Mouse (Mus musculus) heart, adult 2 months (tissue): ENCODE measurements around the gene Arhgef26. TPM values are rescaled to one million over a fixed set of nuclear protein-coding genes. Genes with fewer than 3 reads are reported as not detected.

ENCODE experiments used
- DNase-seq, 2 experiments: peaks; one replicate each; pipeline ENCODE4 v3.0.0; 2021
- H3K27ac ChIP-seq: fragments of 200-600 bp; 2 replicates; pipeline ENCODE4 v1.8.1; 2022
- H3K27me3 ChIP-seq: fragments of 200-500 bp; 2 replicates; pipeline ENCODE4 v1.6.1; 2012; ENCODE audit warnings: mild to moderate bottlenecking, low read length, inconsistent platforms, mixed read lengths; ENCODE audit not compliant: control insufficient read depth, insufficient read depth
- H3K36me3 ChIP-seq: fragments of 200-500 bp; 2 replicates; pipeline ENCODE4 v1.6.1; 2012; ENCODE audit warnings: low read length, inconsistent platforms; ENCODE audit not compliant: control insufficient read depth, insufficient read depth
- H3K4me1 ChIP-seq: fragments of 200-500 bp; 2 replicates; pipeline ENCODE4 v1.6.1; 2011; ENCODE audit warnings: low read length; ENCODE audit not compliant: control insufficient read depth, insufficient read depth
- H3K4me3 ChIP-seq: fragments of 200-600 bp; 2 replicates; pipeline ENCODE4 v1.8.1; 2022
- H3K79me2 ChIP-seq: fragments of 200-500 bp; replicated peaks from 2 replicates; pipeline ENCODE4 v1.6.1; 2012; ENCODE audit warnings: mild to moderate bottlenecking, inconsistent platforms, low read length, moderate library complexity, mixed read lengths; ENCODE audit not compliant: control insufficient read depth, insufficient read depth
- H3K9ac ChIP-seq: fragments of 200-500 bp; 2 replicates; pipeline ENCODE4 v1.6.1; 2012; ENCODE audit warnings: low read depth, mild to moderate bottlenecking, control low read depth, inconsistent platforms, low read length, mixed read lengths
- CTCF ChIP-seq: fragments of 200-600 bp; IDR thresholded peaks from 2 replicates; pipeline ENCODE4 v1.8.1; 2022; ENCODE audit warnings: antibody characterized with exemption, mild to moderate bottlenecking, moderate library complexity
- EP300 ChIP-seq: fragments of 200-500 bp; IDR thresholded peaks from 2 replicates; pipeline ENCODE4 v1.6.1; 2011; ENCODE audit warnings: low read depth, low read length, control low read depth; ENCODE audit not compliant: insufficient read depth
- POLR2A ChIP-seq: fragments of 200-500 bp; IDR thresholded peaks from 2 replicates; pipeline ENCODE4 v1.6.1; 2011; ENCODE audit warnings: mild to moderate bottlenecking, low read depth, low read length, control low read depth; ENCODE audit not compliant: insufficient read depth
- WGBS: fragments of 180-500 bp; shearing (Covaris S2); methylation state at CpG from one replicate; pipeline ENCODE4 v1.1.7; 2018; 5-methylcytosine and 5-hydroxymethylcytosine counted together
- intact Hi-C: fragments of 180-260 bp; cut with DNase I; formaldehyde crosslinking; loops from one replicate; pipeline ENCODE4 v1.15.1; 2025
- polyA plus RNA-seq: library from polyadenylated mRNA; depleted of rRNA; stranded (reverse); fragments of >200 nt; gene quantifications from 2 replicates; pipeline ENCODE4 v1.2.3, GENCODE M21; 2012
- total RNA-seq, 2 experiments: library from RNA; stranded (reverse); gene quantifications; 2 replicates each; pipeline ENCODE4 v1.2.3; 2021

Arhgef26 gene
- total and polyA plus RNA-seq, 3 experiments = 0.51 to 2.5 (median 2.1) TPM

DNA sequence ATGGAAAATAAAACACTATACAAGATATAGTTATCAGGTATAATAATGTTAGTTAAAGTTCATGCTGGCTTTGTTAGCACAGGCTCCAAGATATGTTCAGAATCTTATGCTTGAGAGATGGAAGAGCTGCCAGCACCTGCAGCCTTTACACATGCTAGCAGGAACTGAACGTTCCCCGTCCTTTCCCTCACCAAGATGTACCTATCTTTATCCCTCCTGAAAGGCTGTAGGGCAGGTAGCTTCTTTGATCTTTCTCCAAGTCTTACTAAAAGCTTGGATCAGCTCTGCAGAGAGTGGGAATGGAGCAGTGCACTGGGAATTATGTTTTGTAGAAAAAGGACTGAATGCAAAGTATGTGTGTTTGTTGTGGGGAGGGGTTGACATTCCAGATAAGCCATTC, 64.3 kb downstream of the Arhgef26 start:
- Histone ChIP-seq H3K4me3 (no peak overlapping the region), H3K27me3 (no peaks in the 10 kb centered on the region), H3K36me3 (no peaks in the 10 kb centered on the region), H3K4me1 (peaks cover 2% of the 10 kb centered on the region), H3K79me2 (no peaks in the 10 kb centered on the region), H3K27ac (no peak overlapping the region), H3K9ac (no peak overlapping the region)
- WGBS = 74% methylated on average over 2 of the region's 2 CpGs
- intact Hi-C loops = no loop called here
- TF ChIP-seq CTCF = no peak
- no peak for TF ChIP-seq POLR2A
- TF ChIP-seq EP300 = no peak
- DNase-seq = no peak

DNA sequence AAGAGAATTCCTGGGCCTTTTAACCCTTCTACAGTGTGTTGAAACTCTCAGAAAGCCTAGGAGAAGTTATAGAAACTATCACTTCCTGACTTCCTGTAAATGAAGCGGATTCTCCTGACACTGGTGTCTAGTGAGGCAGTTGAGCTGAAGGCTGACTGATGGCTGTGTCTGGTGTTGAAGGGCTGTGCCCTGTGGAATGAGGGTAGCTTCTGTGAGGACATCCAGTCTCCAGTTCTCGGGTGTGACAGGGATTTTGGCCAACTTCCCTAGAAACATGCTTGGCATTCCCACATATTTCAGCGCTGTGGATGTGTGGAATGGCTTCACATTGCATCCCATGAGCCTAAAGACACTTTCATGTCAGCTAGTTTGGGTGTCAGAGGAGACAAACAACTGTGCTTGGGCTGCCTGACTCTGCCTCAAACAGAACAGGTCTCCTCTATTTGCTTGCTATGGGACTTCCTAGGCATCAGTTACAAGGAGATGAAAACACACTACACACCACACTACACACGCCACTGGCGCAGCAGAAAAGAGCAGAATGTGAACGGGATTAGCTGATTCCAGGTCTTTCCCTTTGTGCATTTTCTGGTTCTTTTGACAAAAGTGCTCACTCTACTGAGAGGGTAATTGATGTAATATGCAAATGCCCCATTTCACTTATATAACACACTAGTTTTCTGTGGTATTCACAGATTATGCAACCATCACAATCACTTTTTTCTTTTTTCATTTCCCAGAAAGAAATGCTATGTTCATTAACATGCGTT, 66.5 kb downstream of the Arhgef26 start:
- Histone ChIP-seq H3K9ac (no peak overlapping the region), H3K27ac (no peak overlapping the region), H3K27me3 (no peaks in the 10 kb centered on the region), H3K4me1 (no peaks in the 10 kb centered on the region), H3K36me3 (no peaks in the 10 kb centered on the region), H3K79me2 (no peaks in the 10 kb centered on the region), H3K4me3 (no peak overlapping the region)
- no peak for TF ChIP-seq POLR2A
- TF ChIP-seq CTCF = no peak
- no peak for TF ChIP-seq EP300
- 69% methylated on average over 7 of the region's 7 CpGs for WGBS
- intact Hi-C loops = no loop called here
- no peak for DNase-seq

- H3K4me3 ChIP-seq = no peak overlapping the region
- intact Hi-C loops = no loop called here
- H3K36me3 ChIP-seq = no peaks in the 10 kb centered on the region
- H3K4me1 ChIP-seq = no peaks in the 10 kb centered on the region
- no peaks in the 10 kb centered on the region for H3K79me2 ChIP-seq
- TF ChIP-seq CTCF (no peak), POLR2A (no peak)
- H3K27me3 ChIP-seq = no peaks in the 10 kb centered on the region
- WGBS = 84% methylated on average over 8 of the region's 8 CpGs
- H3K9ac ChIP-seq = no peak overlapping the region
- H3K27ac ChIP-seq = no peak overlapping the region
- no peak for DNase-seq
Measured at GRCm38 (mm10) chr3:62409555-62410182, 71.5 kb downstream of the Arhgef26 start.

DNA sequence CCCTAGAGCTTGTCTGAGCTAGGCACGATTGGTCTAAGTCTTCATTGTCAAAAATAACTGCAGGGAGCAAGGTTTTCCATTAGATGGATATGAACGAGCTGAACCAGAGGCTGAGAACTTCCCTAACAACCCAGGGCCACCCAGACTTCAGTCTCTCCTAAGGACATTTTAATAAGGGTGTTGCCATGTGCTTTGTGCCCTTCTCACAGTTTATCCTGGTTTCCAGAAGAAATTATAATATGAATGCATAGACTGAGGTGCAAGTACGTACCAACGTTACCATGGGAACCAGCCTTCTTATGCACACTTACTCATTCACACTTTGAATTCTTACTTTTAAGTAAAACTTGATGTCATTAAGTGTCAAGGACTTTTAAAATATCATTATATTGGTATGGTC, 72.3 kb downstream of the Arhgef26 start:
- TF ChIP-seq CTCF (no peak), EP300 (no peak), POLR2A (no peak)
- 89% methylated on average over 4 of the region's 4 CpGs for WGBS
- no peak overlapping the region for H3K4me3 ChIP-seq
- intact Hi-C loops = no loop called here
- H3K27me3 ChIP-seq = no peaks in the 10 kb centered on the region
- H3K27ac ChIP-seq = no peak overlapping the region
- no peaks in the 10 kb centered on the region for H3K79me2 ChIP-seq
- H3K4me1 ChIP-seq = no peaks in the 10 kb centered on the region
- DNase-seq = no peak
- H3K9ac ChIP-seq = no peak overlapping the region
- H3K36me3 ChIP-seq = no peaks in the 10 kb centered on the region

- Histone ChIP-seq H3K4me1 (no peaks in the 10 kb centered on the region), H3K27ac (no peak overlapping the region), H3K36me3 (no peaks in the 10 kb centered on the region), H3K9ac (no peak overlapping the region), H3K27me3 (no peaks in the 10 kb centered on the region), H3K4me3 (no peak overlapping the region), H3K79me2 (no peaks in the 10 kb centered on the region)
- DNase-seq = no peak
- WGBS = 42% methylated on average over 7 of the region's 7 CpGs
- TF ChIP-seq EP300 (no peak), POLR2A (no peak), CTCF (no peak)
- intact Hi-C loops = no loop called here
Measured at GRCm38 (mm10) chr3:62412704-62413103, 74.6 kb downstream of the Arhgef26 start.

DNA sequence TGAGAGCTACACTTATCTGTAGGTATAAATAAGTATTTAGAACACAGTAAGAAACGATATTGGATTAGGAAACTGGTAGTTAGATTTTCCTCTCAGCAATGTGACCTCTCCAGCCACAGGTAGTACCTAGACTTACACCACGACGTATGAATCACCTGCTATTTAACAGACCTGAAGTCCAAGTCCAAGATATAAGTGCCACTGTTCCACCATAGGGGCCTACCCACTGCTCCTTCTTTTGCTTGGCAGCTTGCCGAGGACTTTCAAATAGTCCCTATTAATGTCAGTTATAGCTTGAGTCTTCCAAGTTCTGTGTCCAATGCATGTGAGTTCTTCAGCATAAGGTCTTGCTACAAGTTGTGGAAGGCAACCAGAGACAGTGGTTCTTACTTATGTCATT, 76.8 kb downstream of the Arhgef26 start:
- no peaks in the 10 kb centered on the region for H3K4me1 ChIP-seq
- H3K36me3 ChIP-seq = no peaks in the 10 kb centered on the region
- WGBS = 91% methylated on average over 4 of the region's 4 CpGs
- H3K79me2 ChIP-seq = no peaks in the 10 kb centered on the region
- intact Hi-C loops = no loop called here
- no peaks in the 10 kb centered on the region for H3K27me3 ChIP-seq
- TF ChIP-seq CTCF (no peak), POLR2A (no peak), EP300 (no peak)
- H3K27ac ChIP-seq = no peak overlapping the region
- no peak overlapping the region for H3K9ac ChIP-seq
- H3K4me3 ChIP-seq = no peak overlapping the region
- no peak for DNase-seq
